Mouse (Mus musculus) midbrain, embryonic 16.5 days (tissue): ENCODE data around the gene Mrps21. TPM values are rescaled to one million over a fixed set of nuclear protein-coding genes. Genes with fewer than 3 reads are reported as not detected.

Experiments
- ATAC-seq: fragments of 200-750 bp; cut with Nextera tagmentation; 2 replicates; pipeline ENCODE4 v1.8.0; 2017; ENCODE audit warnings: moderate TSS enrichment
- H3K27ac ChIP-seq: fragments of 300-500 bp; sonication (generic); 2 replicates; pipeline ENCODE4 v1.5.1; 2014; ENCODE audit warnings: mild to moderate bottlenecking, low read length, mixed read lengths
- H3K27me3 ChIP-seq: fragments of 300-500 bp; sonication (generic); 2 replicates; pipeline ENCODE4 v1.6.1; 2014; ENCODE audit warnings: low read depth, low read length, mixed read lengths; ENCODE audit not compliant: control insufficient read depth, insufficient read depth
- H3K36me3 ChIP-seq: fragments of 300-500 bp; sonication (generic); 2 replicates; pipeline ENCODE4 v1.6.1; 2014; ENCODE audit warnings: mild to moderate bottlenecking, low read length, moderate library complexity, mixed read lengths; ENCODE audit not compliant: control insufficient read depth, insufficient read depth
- H3K4me1 ChIP-seq: fragments of 300-500 bp; sonication (generic); 2 replicates; pipeline ENCODE4 v1.6.1; 2014; ENCODE audit warnings: mild to moderate bottlenecking, low read length, mixed read lengths; ENCODE audit not compliant: control insufficient read depth, insufficient read depth
- H3K4me2 ChIP-seq: fragments of 300-500 bp; sonication (generic); 2 replicates; pipeline ENCODE4 v1.6.1; 2014; ENCODE audit warnings: mild to moderate bottlenecking, low read length, mixed read lengths
- H3K4me3 ChIP-seq: fragments of 300-500 bp; sonication (generic); 2 replicates; pipeline ENCODE4 v1.5.1; 2014; ENCODE audit warnings: low read depth, mild to moderate bottlenecking, low read length, moderate library complexity, mixed read lengths
- H3K9ac ChIP-seq: fragments of 300-500 bp; sonication (generic); 2 replicates; pipeline ENCODE4 v1.6.1; 2014; ENCODE audit warnings: low read depth, low read length, mixed read lengths
- H3K9me3 ChIP-seq: fragments of 300-500 bp; sonication (generic); replicated peaks from 2 replicates; pipeline ENCODE4 v1.6.1; 2014; ENCODE audit warnings: mild to moderate bottlenecking, low read length, mixed read lengths; ENCODE audit not compliant: control insufficient read depth, poor library complexity, severe bottlenecking
- WGBS: fragments of 180-500 bp; shearing (Covaris S2); extraction: QIAGEN DNeasy Blood & Tissue Kit; methylation state at CpG from one replicate; pipeline ENCODE4 v1.1.7; 2014; 5-methylcytosine and 5-hydroxymethylcytosine counted together
- polyA plus RNA-seq: library from polyadenylated mRNA; unstranded; fragments of >200 nt; fragmentation: Nextera tagmentation; extraction: Ambion mirVana; gene quantifications from 2 replicates; pipeline ENCODE4 v1.2.1, GENCODE M21; 2015

The Mrps21 gene
- polyA plus RNA-seq, 1 experiment from 2014 or later: 247 TPM

GRCm38 (mm10) chr3:95893126-95893525 lies 21.8 kb upstream of the Mrps21 start:
- Histone ChIP-seq H3K4me1 (peaks cover 17% of the 10 kb centered on the region), H3K4me3 (peak overlapping the region; percentile 78), H3K4me2 (peak overlapping the region; percentile 66), H3K27me3 (no peaks in the 10 kb centered on the region), H3K36me3 (no peaks in the 10 kb centered on the region; the same call in 1 of the 2 replicates), H3K27ac (peak overlapping the region; percentile 76), H3K9ac (peak overlapping the region; percentile 37; the same call in 1 of the 2 replicates), H3K9me3 (no peaks in the 10 kb centered on the region)
- no peak for ATAC-seq
- 24% methylated on average over 7 of the region's 7 CpGs for WGBS

GRCm38 (mm10) chr3:95892066-95893052 lies 21.0 kb upstream of the Mrps21 start:
- Histone ChIP-seq H3K36me3 (no peaks in the 10 kb centered on the region; the same call in 1 of the 2 replicates), H3K4me3 (no peak overlapping the region), H3K9ac (no peak overlapping the region), H3K27ac (no peak overlapping the region; the same call in 1 of the 2 replicates), H3K9me3 (no peaks in the 10 kb centered on the region), H3K4me1 (peaks cover 17% of the 10 kb centered on the region), H3K27me3 (no peaks in the 10 kb centered on the region), H3K4me2 (peak overlapping the region; percentile 12; the same call in 1 of the 2 replicates)
- no peak for ATAC-seq
- WGBS: 39% methylated on average over 11 of the region's 11 CpGs

- Histone ChIP-seq H3K4me2 (peak within 1 kb of the TSS; percentile 12; the same call in 1 of the 2 replicates), H3K36me3 (no peaks in the 10 kb centered on the region), H3K27ac (no peak within 1 kb of the TSS; the same call in 1 of the 2 replicates), H3K9me3 (no peaks in the 10 kb centered on the region), H3K9ac (no peak within 1 kb of the TSS), H3K4me3 (no peak within 1 kb of the TSS), H3K4me1 (peaks cover 17% of the 10 kb centered on the region), H3K27me3 (no peaks in the 10 kb centered on the region)
- no peak for ATAC-seq
- 27% methylated on average over 12 of the region's 12 CpGs for WGBS
Measured at GRCm38 (mm10) chr3:95891211-95892065, 20.1 kb upstream of the Mrps21 start, which contains the start of gene BC028528. Gene BC028528 (minus strand): TSS chr3:95892005.

GRCm38 (mm10) chr3:95889664-95890063 lies 18.3 kb upstream of the Mrps21 start:
- H3K4me2 ChIP-seq: no peak overlapping the region
- H3K27me3 ChIP-seq: peaks cover 2% of the 10 kb centered on the region; the same call in 1 of the 2 replicates
- no peak for ATAC-seq
- H3K4me1 ChIP-seq: peaks cover 6% of the 10 kb centered on the region
- no peaks in the 10 kb centered on the region for H3K36me3 ChIP-seq
- 79% methylated on average over 3 of the region's 3 CpGs for WGBS
- no peak overlapping the region for H3K9ac ChIP-seq
- H3K9me3 ChIP-seq: no peaks in the 10 kb centered on the region
- H3K27ac ChIP-seq: no peak overlapping the region
- H3K4me3 ChIP-seq: no peak overlapping the region

GRCm38 (mm10) chr3:95887596-95887995 lies 16.3 kb upstream of the Mrps21 start:
- Histone ChIP-seq H3K4me2 (no peak overlapping the region), H3K36me3 (no peaks in the 10 kb centered on the region), H3K4me3 (no peak overlapping the region), H3K9me3 (no peaks in the 10 kb centered on the region), H3K27me3 (peaks cover 2% of the 10 kb centered on the region), H3K4me1 (peaks cover 5% of the 10 kb centered on the region; the same call in 1 of the 2 replicates), H3K27ac (no peak overlapping the region), H3K9ac (no peak overlapping the region)
- ATAC-seq: no peak
- WGBS: 83% methylated on average over 4 of the region's 4 CpGs

GRCm38 (mm10) chr3:95884400-95884799 lies 13.1 kb upstream of the Mrps21 start:
- no peak overlapping the region for H3K27ac ChIP-seq
- H3K4me1 ChIP-seq: peaks cover 12% of the 10 kb centered on the region
- H3K36me3 ChIP-seq: no peaks in the 10 kb centered on the region
- H3K4me2 ChIP-seq: no peak overlapping the region
- no peak overlapping the region for H3K4me3 ChIP-seq
- no peak for ATAC-seq
- no peaks in the 10 kb centered on the region for H3K9me3 ChIP-seq
- WGBS: 91% methylated on average over 5 of the region's 5 CpGs
- peaks cover 2% of the 10 kb centered on the region for H3K27me3 ChIP-seq
- no peak overlapping the region for H3K9ac ChIP-seq

GRCm38 (mm10) chr3:95882816-95883425 lies 11.6 kb upstream of the Mrps21 start:
- H3K27ac ChIP-seq: no peak overlapping the region
- peaks cover 2% of the 10 kb centered on the region for H3K27me3 ChIP-seq
- H3K9me3 ChIP-seq: no peaks in the 10 kb centered on the region
- WGBS: 2% methylated on average over 24 of the region's 24 CpGs
- no peaks in the 10 kb centered on the region for H3K36me3 ChIP-seq
- H3K9ac ChIP-seq: peak overlapping the region; percentile 50; the same call in 1 of the 2 replicates
- no peak for ATAC-seq
- H3K4me1 ChIP-seq: peaks cover 12% of the 10 kb centered on the region
- peak overlapping the region; percentile 66 for H3K4me3 ChIP-seq
- H3K4me2 ChIP-seq: peak overlapping the region; percentile 100
